Mouse (Mus musculus): Measurements from ENCODE around the gene Krtap29-1. TPM values are rescaled to one million over a fixed set of nuclear protein-coding genes. Genes with fewer than 3 reads are reported as not detected.

Krtap29-1 gene
- polyA plus RNA-seq, 1 experiment: not detected

DNA sequence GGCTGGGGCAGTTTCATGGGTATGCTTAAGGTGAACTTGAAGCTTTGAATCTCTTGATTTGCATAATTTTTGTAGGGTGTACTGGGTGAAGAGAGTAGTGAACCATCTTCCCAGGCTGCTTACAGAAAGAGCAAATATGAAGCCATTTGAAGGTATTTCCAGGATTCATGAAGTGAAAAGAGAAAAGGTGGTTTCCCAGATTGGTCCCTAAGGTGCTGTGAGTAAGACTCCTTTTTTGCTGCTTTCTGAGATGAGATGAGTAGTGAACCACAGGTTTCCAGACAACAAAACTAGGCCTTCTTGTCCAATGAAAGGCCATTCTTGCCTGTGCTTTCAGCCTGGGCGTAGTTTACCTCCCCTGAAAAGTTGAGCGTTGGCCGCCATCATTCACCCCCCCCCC is 9.7 kb upstream of the Krtap29-1 start:
- Histone ChIP-seq H3K27ac (ENCODE audit: control insufficient read depth, insufficient read depth, low read depth, low read length) (no peak overlapping the region), H3K4me3 (ENCODE audit: control insufficient read depth, low read depth, low read length) (no peak overlapping the region), H3K27me3 (ENCODE audit: control insufficient read depth, insufficient read depth, low read length) (no peaks in the 10 kb centered on the region), H3K36me3 (ENCODE audit: control insufficient read depth, insufficient read depth, low read length) (no peaks in the 10 kb centered on the region), H3K4me1 (ENCODE audit: control insufficient read depth, insufficient read depth, low read length) (peaks cover 2% of the 10 kb centered on the region; the same call in 1 of the 2 replicates)
- no peak for TF ChIP-seq POLR2A (IDR thresholded peaks at IDR 0.05; ENCODE audit: control insufficient read depth, low read depth, low read length)
- no peak for TF ChIP-seq CTCF (IDR thresholded peaks at IDR 0.05; ENCODE audit: control insufficient read depth, insufficient read depth, insufficient replicate concordance, low read depth, low read length)

DNA sequence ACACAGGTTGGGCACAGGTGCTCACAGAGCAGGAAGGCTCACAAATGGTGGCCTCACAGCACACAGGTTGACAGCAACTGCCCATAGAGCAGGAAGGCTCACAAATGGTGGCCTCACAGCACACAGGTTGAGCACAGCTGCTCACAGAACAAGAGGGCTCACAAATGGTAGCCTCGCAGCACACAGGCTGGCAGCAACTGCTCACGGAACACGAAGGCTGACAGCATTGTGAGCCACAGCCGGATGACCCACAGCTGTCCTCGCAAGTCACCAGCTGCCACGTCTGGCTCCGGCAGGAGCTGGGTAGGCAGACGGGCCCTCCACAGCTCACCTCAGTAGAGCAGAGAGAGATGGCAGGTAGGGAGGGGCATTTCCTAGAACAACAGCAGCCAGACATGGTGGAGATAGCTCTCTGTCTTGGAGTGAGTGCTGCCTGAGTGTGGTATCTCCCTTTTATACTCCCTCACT is 7.4 kb upstream of the Krtap29-1 start, which contains the start of gene Krtap16-1:
Krtap16-1 (minus strand) TSS at position 418 of the 468 bp plus-strand sequence.
- no peak within 1 kb of the TSS for H3K4me3 ChIP-seq (ENCODE audit: control insufficient read depth, low read depth, low read length)
- TF ChIP-seq CTCF (IDR thresholded peaks at IDR 0.05; ENCODE audit: control insufficient read depth, insufficient read depth, insufficient replicate concordance, low read depth, low read length) (no peak), POLR2A (IDR thresholded peaks at IDR 0.05; ENCODE audit: control insufficient read depth, low read depth, low read length) (no peak)
- H3K27me3 ChIP-seq (ENCODE audit: control insufficient read depth, insufficient read depth, low read length): no peaks in the 10 kb centered on the region
- no peaks in the 10 kb centered on the region for H3K4me1 ChIP-seq (ENCODE audit: control insufficient read depth, insufficient read depth, low read length)
- H3K36me3 ChIP-seq (ENCODE audit: control insufficient read depth, insufficient read depth, low read length): no peaks in the 10 kb centered on the region
- H3K27ac ChIP-seq (ENCODE audit: control insufficient read depth, insufficient read depth, low read depth, low read length): no peak within 1 kb of the TSS

DNA sequence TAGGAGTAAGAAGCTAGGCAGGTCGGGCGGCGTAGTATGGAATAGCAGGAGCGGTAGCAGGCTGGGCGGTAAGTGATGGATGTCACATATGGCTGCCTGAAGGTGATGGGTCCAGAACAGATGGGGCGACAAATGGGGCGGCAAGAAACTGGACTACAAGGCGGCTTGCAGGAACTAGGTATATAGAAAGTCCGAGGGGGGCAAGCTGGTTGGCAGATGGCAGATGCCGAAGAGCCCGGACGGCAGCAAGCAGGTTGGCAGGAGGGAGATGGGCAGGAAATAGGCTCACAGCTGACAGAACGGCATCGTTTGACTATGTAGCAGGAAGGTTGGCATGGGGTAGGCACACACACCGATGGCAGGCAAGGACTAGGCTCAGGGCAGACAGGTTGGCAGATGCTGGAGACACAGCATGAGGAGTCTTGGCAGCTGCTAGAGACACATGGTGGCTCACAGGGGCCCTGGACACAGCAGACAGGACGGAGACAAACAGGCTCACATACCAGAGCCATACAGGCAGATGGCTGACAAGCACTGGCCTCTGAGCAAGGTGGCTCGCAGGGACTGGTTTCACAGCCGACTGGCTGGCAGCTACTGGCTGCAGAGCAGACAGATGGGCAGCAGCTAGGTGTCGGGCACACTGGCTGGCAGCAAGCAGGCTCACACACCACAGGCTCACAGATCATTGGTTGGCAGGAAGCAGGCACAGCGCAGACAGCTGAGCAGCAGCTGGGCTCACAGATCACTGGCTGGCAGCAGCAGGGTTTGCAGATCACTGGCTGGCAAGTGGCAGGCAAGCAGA is 6.6 kb upstream of the Krtap29-1 start:
- Histone ChIP-seq H3K4me3 (ENCODE audit: control insufficient read depth, low read depth, low read length) (no peak overlapping the region), H3K36me3 (ENCODE audit: control insufficient read depth, insufficient read depth, low read length) (no peaks in the 10 kb centered on the region), H3K27me3 (ENCODE audit: control insufficient read depth, insufficient read depth, low read length) (no peaks in the 10 kb centered on the region), H3K4me1 (ENCODE audit: control insufficient read depth, insufficient read depth, low read length) (no peaks in the 10 kb centered on the region), H3K27ac (ENCODE audit: control insufficient read depth, insufficient read depth, low read depth, low read length) (no peak overlapping the region)
- TF ChIP-seq POLR2A (IDR thresholded peaks at IDR 0.05; ENCODE audit: control insufficient read depth, low read depth, low read length): no peak
- no peak for TF ChIP-seq CTCF (IDR thresholded peaks at IDR 0.05; ENCODE audit: control insufficient read depth, insufficient read depth, insufficient replicate concordance, low read depth, low read length)

DNA sequence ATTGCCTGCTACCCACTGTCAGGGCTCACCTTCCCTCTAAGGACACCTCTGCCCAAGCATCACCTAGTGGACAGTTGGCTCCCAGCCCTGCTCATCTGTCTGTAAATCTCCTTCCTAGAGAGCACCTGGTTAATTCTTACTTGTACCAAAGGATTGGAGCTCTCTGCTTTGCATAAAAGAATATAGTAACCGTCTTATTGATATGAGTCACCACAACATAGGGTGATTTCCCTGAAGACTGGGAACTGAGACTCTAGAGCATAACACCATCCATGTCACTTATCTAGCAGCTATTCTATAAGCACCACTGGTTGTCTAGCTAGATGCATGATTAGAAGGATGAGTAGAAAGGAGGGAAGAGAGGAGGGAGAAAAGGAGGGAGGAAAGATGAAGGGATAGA is 4.6 kb upstream of the Krtap29-1 start:
- no peak for TF ChIP-seq POLR2A (IDR thresholded peaks at IDR 0.05; ENCODE audit: control insufficient read depth, low read depth, low read length)
- no peak for TF ChIP-seq CTCF (IDR thresholded peaks at IDR 0.05; ENCODE audit: control insufficient read depth, insufficient read depth, insufficient replicate concordance, low read depth, low read length)
- no peaks in the 10 kb centered on the region for H3K27me3 ChIP-seq (ENCODE audit: control insufficient read depth, insufficient read depth, low read length)
- no peaks in the 10 kb centered on the region for H3K36me3 ChIP-seq (ENCODE audit: control insufficient read depth, insufficient read depth, low read length)
- no peak overlapping the region for H3K4me3 ChIP-seq (ENCODE audit: control insufficient read depth, low read depth, low read length)
- no peaks in the 10 kb centered on the region for H3K4me1 ChIP-seq (ENCODE audit: control insufficient read depth, insufficient read depth, low read length)
- H3K27ac ChIP-seq (ENCODE audit: control insufficient read depth, insufficient read depth, low read depth, low read length): no peak overlapping the region

DNA sequence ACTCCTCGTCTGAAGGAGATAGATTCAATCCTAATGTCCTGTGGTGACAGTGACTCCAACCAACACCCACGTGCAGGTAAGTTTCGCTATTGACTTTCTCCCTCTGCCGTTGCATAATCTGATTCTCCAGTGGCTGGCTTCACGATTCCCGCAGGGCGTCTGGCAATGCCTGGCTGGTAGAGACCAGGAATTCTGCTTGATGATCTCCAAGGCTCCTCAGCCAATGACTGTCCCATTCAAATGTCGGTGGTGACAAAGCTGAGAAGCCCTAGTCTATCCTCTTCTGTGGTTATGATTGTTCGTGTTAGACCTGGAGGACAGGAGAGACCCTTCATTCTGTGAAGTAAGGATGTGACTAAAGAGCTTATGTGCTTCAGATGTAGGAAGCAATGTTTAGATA is 3.9 kb upstream of the Krtap29-1 start:
- Histone ChIP-seq H3K27ac (ENCODE audit: control insufficient read depth, insufficient read depth, low read depth, low read length) (no peak overlapping the region), H3K4me1 (ENCODE audit: control insufficient read depth, insufficient read depth, low read length) (no peaks in the 10 kb centered on the region), H3K4me3 (ENCODE audit: control insufficient read depth, low read depth, low read length) (no peak overlapping the region), H3K36me3 (ENCODE audit: control insufficient read depth, insufficient read depth, low read length) (no peaks in the 10 kb centered on the region), H3K27me3 (ENCODE audit: control insufficient read depth, insufficient read depth, low read length) (no peaks in the 10 kb centered on the region)
- no peak for TF ChIP-seq POLR2A (IDR thresholded peaks at IDR 0.05; ENCODE audit: control insufficient read depth, low read depth, low read length)
- no peak for TF ChIP-seq CTCF (IDR thresholded peaks at IDR 0.05; ENCODE audit: control insufficient read depth, insufficient read depth, insufficient replicate concordance, low read depth, low read length)

DNA sequence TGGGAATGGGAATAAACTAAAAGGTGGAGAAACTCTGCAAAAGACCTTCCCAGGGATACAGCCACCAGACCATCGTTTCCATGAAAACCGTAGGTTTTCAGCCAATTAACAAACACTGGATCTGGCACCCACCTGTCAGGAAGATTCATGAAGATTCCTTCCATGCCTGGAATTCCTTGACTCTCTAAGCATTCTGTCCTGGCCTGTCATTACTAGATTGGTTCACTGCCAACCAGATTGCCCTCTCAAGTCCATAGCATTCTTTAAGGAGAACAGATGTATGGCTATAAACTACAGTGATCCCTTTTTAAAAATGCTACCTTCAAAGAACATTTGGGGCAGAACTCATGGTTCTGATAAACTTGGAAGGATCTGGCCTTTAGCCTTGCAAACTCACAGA is 12.9 kb downstream of the Krtap29-1 start:
- no peaks in the 10 kb centered on the region for H3K36me3 ChIP-seq (ENCODE audit: control insufficient read depth, insufficient read depth, low read length)
- TF ChIP-seq CTCF (IDR thresholded peaks at IDR 0.05; ENCODE audit: control insufficient read depth, insufficient read depth, insufficient replicate concordance, low read depth, low read length) (no peak), POLR2A (IDR thresholded peaks at IDR 0.05; ENCODE audit: control insufficient read depth, low read depth, low read length) (no peak)
- H3K27ac ChIP-seq (ENCODE audit: control insufficient read depth, insufficient read depth, low read depth, low read length): no peak overlapping the region

DNA sequence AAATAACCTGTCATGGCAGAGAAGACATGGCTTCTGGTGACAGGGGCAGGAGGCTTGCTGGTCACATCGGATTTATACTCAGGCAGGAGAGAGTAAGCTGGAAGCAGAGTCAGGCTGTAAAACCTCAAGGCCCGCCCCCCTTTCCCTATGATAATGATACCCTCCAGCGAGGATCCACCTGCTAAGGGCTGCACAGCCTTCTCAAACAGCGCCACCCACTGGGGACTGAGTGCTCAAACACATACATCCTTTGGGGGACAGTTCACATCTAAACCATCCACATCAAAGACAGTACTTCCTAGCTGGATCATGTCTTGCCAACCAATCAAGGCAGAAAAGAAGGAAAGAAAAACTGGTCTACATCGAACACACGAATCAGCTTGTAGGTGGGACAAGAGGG is 14.6 kb downstream of the Krtap29-1 start:
- Histone ChIP-seq H3K4me3 (ENCODE audit: control insufficient read depth, low read depth, low read length) (no peak overlapping the region), H3K27me3 (ENCODE audit: control insufficient read depth, insufficient read depth, low read length) (no peaks in the 10 kb centered on the region), H3K36me3 (ENCODE audit: control insufficient read depth, insufficient read depth, low read length) (no peaks in the 10 kb centered on the region), H3K27ac (ENCODE audit: control insufficient read depth, insufficient read depth, low read depth, low read length) (no peak overlapping the region), H3K4me1 (ENCODE audit: control insufficient read depth, insufficient read depth, low read length) (no peaks in the 10 kb centered on the region)
- TF ChIP-seq CTCF (IDR thresholded peaks at IDR 0.05; ENCODE audit: control insufficient read depth, insufficient read depth, insufficient replicate concordance, low read depth, low read length) (peak; percentile 27; the same call in 1 of the 2 replicates), POLR2A (IDR thresholded peaks at IDR 0.05; ENCODE audit: control insufficient read depth, low read depth, low read length) (no peak)

More for the DNA sequence above, 12.9 kb downstream of the Krtap29-1 start:
- Histone ChIP-seq H3K4me3 (ENCODE audit: control insufficient read depth, low read depth, low read length) (no peak overlapping the region), H3K27me3 (ENCODE audit: control insufficient read depth, insufficient read depth, low read length) (no peaks in the 10 kb centered on the region), H3K4me1 (ENCODE audit: control insufficient read depth, insufficient read depth, low read length) (no peaks in the 10 kb centered on the region)
